Mouse (Mus musculus): ENCODE data around the gene Pex26.

- no peak for TF ChIP-seq TAL1 (IDR thresholded peaks at IDR 0.05; ENCODE audit: low read length)
- no peak for TF ChIP-seq GATA1 (IDR thresholded peaks at IDR 0.05; ENCODE audit: low read length)
Observed at GRCm38 (mm10) chr6:121171102-121171501, 12.4 kb upstream of the Pex26 start.

All from erythroblast, embryonic 14.5 days (primary cell).